Mouse (Mus musculus) left cerebral cortex, postnatal 36 days (tissue): ENCODE measurements around the gene Epdr1. TPM values are rescaled to one million over a fixed set of nuclear protein-coding genes. Genes with fewer than 3 reads are reported as not detected.

Source experiments
- DNase-seq, 2 experiments: peaks; one replicate each; pipeline ENCODE4 v3.0.0; 2021 to 2022; ENCODE audit warnings: low spot score in 2 of 2, mixed read lengths in 1 of 2
- intact Hi-C: fragments of 180-260 bp; cut with DNase I; formaldehyde crosslinking; loops from one replicate; pipeline ENCODE4 v1.15.1; 2025
- total RNA-seq, 2 experiments: library from RNA; stranded (reverse); gene quantifications; 2 replicates each; pipeline ENCODE4 v1.2.3; 2021

The Epdr1 gene
- total RNA-seq = 100 to 1,000 TPM in 1 of 2 experiments, 10 to 100 TPM in 1; 90.9 to 106 TPM

- DNase-seq = peak; percentile 73 to 79
- intact Hi-C loops = no loop called here
Observed at GRCm38 (mm10) chr13:19619216-19619927, at the start of gene Epdr1. Epdr1 (minus strand) TSS chr13:19619927.

GRCm38 (mm10) chr13:19668355-19669140 lies 48.8 kb upstream of the Epdr1 start:
- intact Hi-C loops = no loop called here
- DNase-seq = no peak

- intact Hi-C loops = no loop called here
- no peak for DNase-seq
Observed at GRCm38 (mm10) chr13:19652405-19652804, 32.7 kb upstream of the Epdr1 start.

GRCm38 (mm10) chr13:19649824-19650223 lies 30.1 kb upstream of the Epdr1 start:
- DNase-seq = no peak
- intact Hi-C loops = loop anchor here (10.0 kb wide), 1 partner anchor 215 kb away; no protein-coding TSS in a partner anchor

- no peak for DNase-seq
- intact Hi-C loops = loop anchor here (10.0 kb wide), 1 partner anchor 209 kb away; no protein-coding TSS in a partner anchor
Observed at GRCm38 (mm10) chr13:19644225-19644624, 24.5 kb upstream of the Epdr1 start.

GRCm38 (mm10) chr13:19643519-19643918 lies 23.8 kb upstream of the Epdr1 start:
- intact Hi-C loops = loop anchor here (2.0 to 10.0 kb wide), 2 partner anchors 209 to 471 kb away; no protein-coding TSS in a partner anchor
- DNase-seq = no peak

GRCm38 (mm10) chr13:19640203-19640851 lies 20.6 kb upstream of the Epdr1 start:
- intact Hi-C loops = loop anchor here (2.0 to 10.0 kb wide), 2 partner anchors 206 to 276 kb away; no protein-coding TSS in a partner anchor
- no peak for DNase-seq

GRCm38 (mm10) chr13:19636131-19636530 lies 16.4 kb upstream of the Epdr1 start:
- intact Hi-C loops = no loop called here
- DNase-seq = no peak

- DNase-seq = no peak
- intact Hi-C loops = no loop called here
Observed at GRCm38 (mm10) chr13:19630768-19631709, 11.3 kb upstream of the Epdr1 start.

- intact Hi-C loops = no loop called here
- DNase-seq = no peak
Observed at GRCm38 (mm10) chr13:19626473-19626872, 6.7 kb upstream of the Epdr1 start.

- intact Hi-C loops = no loop called here
- no peak for DNase-seq
Observed at GRCm38 (mm10) chr13:19624632-19625320, 5.0 kb upstream of the Epdr1 start.

- intact Hi-C loops = no loop called here
- DNase-seq = peak; percentile 53 to 54
Observed at GRCm38 (mm10) chr13:19623228-19623905, 3.6 kb upstream of the Epdr1 start.

GRCm38 (mm10) chr13:19622573-19623227 lies 3.0 kb upstream of the Epdr1 start, which contains the start of gene Sfrp4:
Sfrp4 (plus strand) TSS chr13:19623104.
- no peak for DNase-seq
- intact Hi-C loops = no loop called here

GRCm38 (mm10) chr13:19618841-19619215 lies 899 bp downstream of the Epdr1 start:
- intact Hi-C loops = no loop called here
- no peak for DNase-seq

GRCm38 (mm10) chr13:19618081-19618480 lies 1.6 kb downstream of the Epdr1 start:
- DNase-seq = no peak
- intact Hi-C loops = no loop called here

GRCm38 (mm10) chr13:19614311-19614710 lies 5.4 kb downstream of the Epdr1 start:
- intact Hi-C loops = no loop called here
- DNase-seq = no peak

- no peak for DNase-seq
- intact Hi-C loops = no loop called here
Observed at GRCm38 (mm10) chr13:19613426-19613825, 6.3 kb downstream of the Epdr1 start.
